9 mouse cellular contexts compared by ENCODE assay signal in the genomic region with DNA sequence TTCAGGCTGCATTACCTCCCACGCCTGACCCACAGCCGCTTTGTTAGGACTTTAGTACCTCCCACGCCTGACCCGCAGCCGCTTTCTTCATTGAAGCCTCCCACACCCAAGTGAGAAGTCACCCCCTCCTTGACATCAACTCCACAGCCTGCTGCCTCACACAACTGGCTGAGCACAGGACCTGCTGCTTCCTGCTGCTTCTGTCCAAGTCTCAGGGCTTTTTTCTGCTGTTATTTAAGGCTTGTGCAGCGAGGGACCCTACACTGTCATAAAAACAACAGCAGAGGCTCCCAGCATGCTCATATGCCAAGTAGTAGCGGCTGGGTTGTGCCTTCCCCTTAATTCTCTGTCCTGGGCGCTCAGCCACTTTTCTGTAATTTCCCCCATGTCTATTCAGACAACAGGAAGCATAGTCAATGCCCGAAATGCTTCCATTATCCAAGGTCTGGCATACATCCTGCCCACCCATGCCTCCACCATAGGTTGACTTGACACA. TPM values are rescaled to one million over a fixed set of nuclear protein-coding genes. Genes with fewer than 3 reads are reported as not detected.
DNase-seq lines count a peak whose midpoint lies in the region; ATAC-seq lines count a peak whose summit lies in the region.
"Had no signal": no experiment of that assay in that cellular context is flagged by ENCODE, and none has a peak within 500 bp of the region (broad histone marks: within the 10 kb centered on the region; RNA-seq: fewer than 3 reads in every experiment).

No protein-coding gene starts in this region.

- H3K4me3 ChIP-seq in embryonic facial prominence, embryonic 13.5 days = no peak overlapping the region
- H3K4me3 ChIP-seq in embryonic facial prominence, embryonic 10.5 days = no peak overlapping the region
- no peak overlapping the region for H3K4me3 ChIP-seq in neural tube, embryonic 13.5 days
- no peak overlapping the region for H3K4me3 ChIP-seq in hindbrain, embryonic 15.5 days
- no peak overlapping the region for H3K4me3 ChIP-seq in neural tube, embryonic 15.5 days (replicated peaks)
- H3K4me3 ChIP-seq: liver, embryonic 13.5 days had no signal

- H3K27ac ChIP-seq in embryonic facial prominence, embryonic 13.5 days = 0 out of 2 replicates have a peak overlapping the region, but pooled peaks have one; percentile 34
- H3K27ac ChIP-seq in embryonic facial prominence, embryonic 10.5 days (replicated peaks) = no peak overlapping the region
- peak overlapping the region; percentile 77 for H3K27ac ChIP-seq in neural tube, embryonic 13.5 days (replicated peaks)
- H3K27ac ChIP-seq in hindbrain, embryonic 15.5 days (replicated peaks) = peak overlapping the region; percentile 46
- peak overlapping the region; percentile 79 for H3K27ac ChIP-seq in neural tube, embryonic 15.5 days (replicated peaks)
- H3K27ac ChIP-seq: liver, embryonic 13.5 days had no signal

- ATAC-seq in embryonic facial prominence, embryonic 13.5 days (ENCODE audit: insufficient number of reproducible peaks, insufficient read depth, low FRiP score, low TSS enrichment, low read depth) = no peak
- ATAC-seq in neural tube, embryonic 13.5 days (ENCODE audit: low read depth) = peak; percentile 65
- peak; percentile 61 for ATAC-seq in hindbrain, embryonic 15.5 days (ENCODE audit: low FRiP score, low read depth)
- peak; percentile 72 for ATAC-seq in neural tube, embryonic 15.5 days (ENCODE audit: low FRiP score)

- WGBS in embryonic facial prominence, embryonic 13.5 days = 86% methylated on average over 9 of the region's 9 CpGs
- 88% methylated on average over 9 of the region's 9 CpGs for WGBS in embryonic facial prominence, embryonic 10.5 days
- 59% methylated on average over 9 of the region's 9 CpGs for WGBS in neural tube, embryonic 13.5 days
- 47% methylated on average over 9 of the region's 9 CpGs for WGBS in hindbrain, embryonic 15.5 days
- WGBS in neural tube, embryonic 15.5 days = 46% methylated on average over 9 of the region's 9 CpGs

- DNase-seq in embryonic facial prominence, embryonic 10.5 days (ENCODE audit: low spot score) = no peak
- no peak for DNase-seq in neural tube, embryonic 10.5 days (ENCODE audit: extremely low spot score, low spot score)
- DNase-seq in cerebellum, adult 8-10 months = no peak
- DNase-seq in embryo, embryonic 10.5 days (ENCODE audit: low spot score) = no peak
- DNase-seq: liver, embryonic 13.5 days had no signal

- peaks cover 99% of the 10 kb centered on the region for H3K36me3 ChIP-seq in embryonic facial prominence, embryonic 13.5 days
- H3K36me3 ChIP-seq in embryonic facial prominence, embryonic 10.5 days (replicated peaks) = peaks cover 98% of the 10 kb centered on the region
- H3K36me3 ChIP-seq in neural tube, embryonic 13.5 days = peaks cover 30% of the 10 kb centered on the region
- H3K36me3 ChIP-seq in hindbrain, embryonic 15.5 days = peaks cover 11% of the 10 kb centered on the region
- peaks cover 19% of the 10 kb centered on the region for H3K36me3 ChIP-seq in neural tube, embryonic 15.5 days

- H3K4me2 ChIP-seq in embryonic facial prominence, embryonic 13.5 days = no peak overlapping the region
- no peak overlapping the region for H3K4me2 ChIP-seq in neural tube, embryonic 13.5 days
- peak overlapping the region; percentile 15; the same call in 1 of the 2 replicates for H3K4me2 ChIP-seq in hindbrain, embryonic 15.5 days
- H3K4me2 ChIP-seq in neural tube, embryonic 15.5 days = peak overlapping the region; percentile 30
- H3K4me2 ChIP-seq: liver, embryonic 13.5 days had no signal

- no peaks in the 10 kb centered on the region for H3K9me3 ChIP-seq in embryonic facial prominence, embryonic 13.5 days
- H3K9me3 ChIP-seq in embryonic facial prominence, embryonic 10.5 days = no peaks in the 10 kb centered on the region
- H3K9me3 ChIP-seq in neural tube, embryonic 13.5 days = no peaks in the 10 kb centered on the region
- no peaks in the 10 kb centered on the region for H3K9me3 ChIP-seq in hindbrain, embryonic 15.5 days
- H3K9me3 ChIP-seq in neural tube, embryonic 15.5 days (replicated peaks) = no peaks in the 10 kb centered on the region
- H3K9me3 ChIP-seq: liver, embryonic 13.5 days had no signal

- H3K9ac ChIP-seq in embryonic facial prominence, embryonic 13.5 days = no peak overlapping the region
- H3K9ac ChIP-seq in neural tube, embryonic 13.5 days = no peak overlapping the region
- H3K9ac ChIP-seq in hindbrain, embryonic 15.5 days = no peak overlapping the region
- no peak overlapping the region for H3K9ac ChIP-seq in neural tube, embryonic 15.5 days (replicated peaks)
- H3K9ac ChIP-seq: liver, embryonic 13.5 days had no signal

- H3K27me3 ChIP-seq in embryonic facial prominence, embryonic 13.5 days = no peaks in the 10 kb centered on the region
- H3K27me3 ChIP-seq in embryonic facial prominence, embryonic 10.5 days (replicated peaks; ENCODE audit: low read depth, poor library complexity, severe bottlenecking) = no peaks in the 10 kb centered on the region
- H3K27me3 ChIP-seq in neural tube, embryonic 13.5 days = no peaks in the 10 kb centered on the region
- H3K27me3 ChIP-seq in hindbrain, embryonic 15.5 days = no peaks in the 10 kb centered on the region
- H3K27me3 ChIP-seq in neural tube, embryonic 15.5 days (replicated peaks) = no peaks in the 10 kb centered on the region
- H3K27me3 ChIP-seq: liver, embryonic 13.5 days had no signal

- no peaks in the 10 kb centered on the region for H3K4me1 ChIP-seq in embryonic facial prominence, embryonic 13.5 days
- no peaks in the 10 kb centered on the region for H3K4me1 ChIP-seq in embryonic facial prominence, embryonic 10.5 days
- peaks cover 16% of the 10 kb centered on the region for H3K4me1 ChIP-seq in neural tube, embryonic 13.5 days (replicated peaks)
- H3K4me1 ChIP-seq in hindbrain, embryonic 15.5 days (replicated peaks) = peaks cover 11% of the 10 kb centered on the region
- H3K4me1 ChIP-seq in neural tube, embryonic 15.5 days = peaks cover 18% of the 10 kb centered on the region
- H3K4me1 ChIP-seq: liver, embryonic 13.5 days had no signal

RNA-seq across cellular contexts. Expression of a gene that starts 15.0 kb away (rescaled TPM):
- 70.8 and 71.5 TPM in 2 replicates for polyA plus RNA-seq in embryonic facial prominence, embryonic 13.5 days (2015; fragmentation: Nextera tagmentation; extraction: Ambion mirVana)
- polyA plus RNA-seq in embryonic facial prominence, embryonic 10.5 days (2016; fragmentation: Nextera tagmentation; extraction: Ambion mirVana) = 60.2 and 63.8 TPM in 2 replicates
- polyA plus RNA-seq in neural tube, embryonic 13.5 days (2015; fragmentation: Nextera tagmentation; extraction: Ambion mirVana) = 77.2 and 77.6 TPM in 2 replicates
- 85.8 and 89.9 TPM in 2 replicates for polyA plus RNA-seq in hindbrain, embryonic 15.5 days (2015; fragmentation: Nextera tagmentation; extraction: Ambion mirVana)
- 82.2 and 92.1 TPM in 2 replicates for polyA plus RNA-seq in neural tube, embryonic 15.5 days (2015; fragmentation: Nextera tagmentation; extraction: Ambion mirVana)

Comparison
In these comparisons a context has a peak if more than half of its experiments do, and no peak if none do; other contexts are left out.
1. H3K4me2 ChIP-seq: peak in hindbrain, embryonic 15.5 days (single experiment) and neural tube, embryonic 15.5 days (single experiment); none in embryonic facial prominence, embryonic 13.5 days (single experiment) and neural tube, embryonic 13.5 days (single experiment).